Mouse (Mus musculus) right cerebral cortex, postnatal 25 days (tissue): Measurements from ENCODE around the gene Gja4.

Experiments
- DNase-seq: peaks from one replicate; pipeline ENCODE4 v3.0.0; 2022

Gja4 gene

DNA sequence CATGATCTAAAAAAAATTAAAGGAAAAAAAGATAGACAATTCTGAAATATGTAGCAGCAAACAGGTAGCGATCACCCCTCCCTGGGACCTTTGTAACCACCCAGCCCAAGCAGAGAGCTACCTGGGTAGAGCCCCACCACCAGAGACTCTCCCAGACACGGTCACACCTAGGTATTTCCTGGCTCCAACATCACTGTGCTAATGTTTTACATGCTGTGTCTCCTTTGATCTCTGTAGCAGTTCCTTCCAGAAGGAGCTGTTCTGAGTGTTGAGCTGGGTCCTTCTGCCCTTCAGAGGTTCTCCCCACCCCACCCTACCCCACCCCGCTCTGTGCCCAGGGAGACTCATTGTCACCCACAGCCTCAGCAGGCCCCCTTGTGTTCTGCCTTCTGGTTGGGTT, 9.8 kb upstream of the Gja4 start:
- DNase-seq: no peak

DNA sequence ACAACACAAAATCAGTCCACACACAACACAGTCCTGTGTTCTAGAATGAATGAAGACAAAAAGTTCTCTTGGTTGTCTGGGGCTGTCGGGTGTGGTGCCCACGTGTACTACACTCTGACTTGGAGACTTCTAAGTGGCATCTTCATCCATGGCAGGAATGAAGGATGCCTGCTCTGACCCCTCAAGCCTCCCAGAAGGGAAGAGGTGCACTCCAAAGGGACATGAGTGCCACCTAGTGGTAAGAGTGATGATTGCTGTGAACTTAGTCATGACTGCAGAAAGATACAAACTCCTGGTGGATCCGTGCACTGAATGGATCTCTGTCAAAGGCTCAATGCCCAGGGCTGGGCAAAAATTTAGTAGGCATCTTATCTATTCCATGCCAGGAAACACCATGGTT, 5.8 kb upstream of the Gja4 start:
- no peak for DNase-seq

GRCm38 (mm10) chr4:127317143-127317542, 3.3 kb upstream of the Gja4 start:
- DNase-seq: no peak

GRCm38 (mm10) chr4:127315753-127316152, 1.9 kb upstream of the Gja4 start:
- no peak for DNase-seq

DNA sequence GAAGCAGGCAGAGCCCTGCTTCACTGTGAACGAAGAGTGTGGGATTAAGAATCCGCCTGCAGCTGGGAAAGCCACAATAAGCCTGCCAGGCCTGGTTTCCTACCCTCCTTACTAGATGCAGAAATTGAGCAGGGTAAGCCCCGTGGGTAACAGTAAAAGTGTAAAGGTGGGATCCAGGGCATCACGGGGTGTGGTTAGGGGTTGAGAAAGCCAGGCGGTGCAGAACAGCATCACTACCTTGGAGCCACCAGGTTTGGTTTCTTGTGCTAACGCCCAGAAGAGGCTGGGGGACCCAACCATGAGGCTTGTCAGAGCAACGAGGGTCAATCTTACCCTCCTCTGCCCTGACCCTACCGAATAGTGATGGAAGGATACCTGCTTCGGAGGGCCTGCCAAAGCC, 746 bp upstream of the Gja4 start:
- DNase-seq: no peak

DNA sequence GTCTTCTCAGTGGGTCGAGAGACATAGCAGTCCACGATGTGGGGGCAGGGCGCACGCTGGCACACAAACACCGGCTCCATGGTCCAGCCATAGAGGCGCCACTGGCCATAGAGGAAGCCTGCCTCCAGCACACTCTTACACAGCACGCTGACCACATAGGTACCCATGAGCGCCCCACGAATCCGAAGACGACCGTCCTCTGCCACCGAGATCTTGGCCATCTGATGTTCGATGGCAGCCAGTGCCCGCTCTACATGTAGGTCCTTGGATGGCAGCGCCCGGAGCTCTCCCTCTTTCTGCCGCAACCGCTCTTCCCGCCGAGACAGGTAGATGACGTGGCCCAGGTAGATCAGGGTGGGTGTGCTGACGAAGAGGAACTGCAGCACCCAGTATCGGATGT, 1.5 kb downstream of the Gja4 start:
- no peak for DNase-seq

GRCm38 (mm10) chr4:127311561-127311960, 2.3 kb downstream of the Gja4 start:
- no peak for DNase-seq

GRCm38 (mm10) chr4:127306915-127307314, 6.9 kb downstream of the Gja4 start:
- DNase-seq: no peak

DNA sequence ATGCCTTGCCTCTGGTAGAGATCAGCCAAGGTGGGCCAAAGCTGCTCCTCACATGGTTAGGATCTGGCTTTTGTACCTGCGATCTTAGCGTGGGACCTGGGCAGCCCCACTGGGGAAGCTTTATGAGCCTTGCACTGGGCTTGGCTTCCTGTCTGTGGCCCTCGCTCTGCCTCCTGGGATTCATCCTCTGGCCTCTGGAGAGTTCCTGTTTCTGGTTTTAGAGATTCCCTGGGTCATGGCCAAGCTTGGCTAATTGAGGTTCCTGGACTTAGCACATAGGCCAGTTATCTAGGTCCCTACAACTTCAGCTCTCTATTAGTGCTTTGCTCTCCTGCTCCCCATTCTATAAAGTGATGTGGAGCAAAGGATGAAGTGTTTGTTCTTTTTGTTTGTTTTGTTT, 10.0 kb downstream of the Gja4 start:
- no peak for DNase-seq

DNA sequence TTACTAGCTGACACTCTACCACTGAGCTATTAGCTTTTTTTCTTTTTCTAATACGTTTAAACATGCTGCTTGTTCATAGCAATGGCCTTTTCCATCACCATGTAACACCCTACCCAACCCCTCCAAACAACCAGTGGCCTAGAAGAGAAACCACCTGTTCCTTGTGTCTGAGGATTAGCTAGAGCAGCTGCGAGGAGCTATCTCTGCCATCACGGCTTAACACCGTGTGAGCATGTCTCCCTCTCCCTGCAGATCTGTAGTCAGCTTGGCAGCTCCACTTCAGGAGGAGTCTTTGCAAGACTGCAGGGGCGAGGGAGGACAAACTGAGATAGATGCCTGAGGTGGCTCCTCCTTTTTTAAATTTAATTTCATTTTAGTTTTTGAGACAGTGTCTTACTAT, 13.3 kb downstream of the Gja4 start:
- DNase-seq: no peak

DNA sequence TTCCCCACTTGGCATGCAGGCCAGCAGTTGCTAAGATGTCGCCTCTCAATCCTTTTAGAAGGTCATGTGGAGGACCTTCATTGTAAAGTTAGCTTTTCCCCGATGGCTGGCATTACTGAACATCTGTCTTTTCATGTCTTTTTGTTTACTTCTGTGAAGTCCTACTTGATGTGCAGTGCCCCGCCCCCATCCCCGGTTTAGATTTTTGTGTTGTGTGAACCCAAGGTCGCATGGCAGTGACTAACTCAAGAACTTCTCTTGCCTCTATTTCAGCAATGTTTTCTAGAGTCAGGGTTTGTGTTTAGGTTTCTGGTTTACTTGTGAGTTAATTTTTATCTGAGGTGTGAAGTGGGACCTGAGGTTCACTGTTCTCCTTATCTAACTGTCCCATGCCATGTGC, 21.2 kb downstream of the Gja4 start:
- DNase-seq: no peak

GRCm38 (mm10) chr4:127289039-127289548, 24.7 kb downstream of the Gja4 start:
- DNase-seq: no peak

DNA sequence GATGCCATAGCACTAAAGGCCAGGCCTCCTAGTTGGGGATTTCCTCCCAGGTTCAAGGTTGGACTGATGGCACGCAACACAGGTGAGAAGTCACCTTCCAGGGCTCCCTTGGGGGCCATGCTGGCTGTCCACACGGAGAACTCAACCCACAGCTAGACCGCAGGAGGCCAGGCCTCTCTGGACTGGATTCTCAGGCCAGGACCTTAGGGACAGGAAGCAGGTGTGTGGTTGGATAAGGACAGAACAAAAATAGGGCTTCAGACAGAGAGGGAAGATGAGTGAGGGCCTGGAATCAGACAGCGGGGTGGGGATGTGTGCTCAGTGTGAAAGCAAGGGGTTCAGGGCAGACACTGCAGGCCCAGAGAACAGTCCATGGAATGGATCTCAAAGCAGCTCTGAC, 26.9 kb downstream of the Gja4 start:
- no peak for DNase-seq

DNA sequence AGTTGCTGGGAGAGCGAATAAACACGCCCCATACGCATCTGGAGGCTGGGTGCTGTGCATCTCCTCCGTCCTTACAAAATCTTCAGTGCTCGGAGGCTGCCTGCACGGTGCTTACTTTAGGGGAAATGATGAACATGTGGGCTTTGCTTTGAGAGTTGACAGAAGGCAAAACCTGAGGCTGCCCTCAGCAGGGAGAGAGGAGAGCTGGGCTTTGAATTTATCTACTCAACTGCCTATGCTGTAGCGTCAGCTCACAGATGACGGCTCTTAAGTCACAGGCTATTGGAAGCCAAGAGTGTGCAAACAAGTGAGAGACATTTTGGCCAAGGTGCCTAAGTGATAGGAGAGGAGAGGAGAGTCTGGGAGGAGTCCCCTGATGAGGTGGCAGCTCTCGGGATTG, 34.6 kb downstream of the Gja4 start:
- no peak for DNase-seq

GRCm38 (mm10) chr4:127278451-127279001, 35.3 kb downstream of the Gja4 start:
- DNase-seq: no peak

GRCm38 (mm10) chr4:127264183-127264554, 49.7 kb downstream of the Gja4 start:
- DNase-seq: no peak

- DNase-seq: no peak
These were observed 50.2 kb downstream of the Gja4 start for GRCm38 (mm10) chr4:127263438-127264182.

GRCm38 (mm10) chr4:127261601-127262000, 52.2 kb downstream of the Gja4 start:
- DNase-seq: no peak
